Mouse (Mus musculus) cerebellum, adult 9-10 months (tissue): ENCODE data around the gene Fam184b.

Experiments
- DNase-seq: peaks from one replicate; pipeline ENCODE4 v3.0.0; 2022

Fam184b gene

DNA sequence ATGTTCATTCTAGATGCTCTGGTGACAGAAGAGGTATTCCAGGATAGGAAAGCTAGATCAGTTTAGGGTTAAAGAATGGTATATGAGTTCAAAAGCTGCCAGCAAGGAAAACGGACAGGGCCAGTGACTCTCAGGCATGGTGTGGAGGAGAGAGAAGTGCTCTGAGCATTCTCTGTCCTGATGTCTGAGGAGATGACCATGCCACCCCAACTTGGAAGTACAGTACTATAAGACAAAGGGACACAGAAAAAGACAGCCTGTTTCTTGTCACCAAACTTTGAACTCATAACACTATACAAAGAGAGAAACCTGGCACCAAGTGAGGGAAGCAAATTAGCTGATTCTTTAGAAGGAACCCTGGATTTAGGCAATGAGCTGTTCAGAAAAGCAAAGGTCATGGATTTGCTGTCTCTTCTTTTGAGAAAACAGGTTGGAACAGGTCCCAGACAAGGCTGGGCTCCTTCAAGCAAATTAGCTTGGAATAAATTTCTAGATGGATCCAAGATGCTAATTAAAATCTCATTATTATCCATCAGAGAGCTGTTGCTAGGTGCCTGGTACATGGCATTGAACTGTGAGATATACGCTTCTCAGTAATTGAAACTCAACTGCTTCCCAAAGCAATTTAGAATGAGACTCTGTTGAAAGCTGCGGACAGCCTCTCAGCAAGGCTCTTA, 43.9 kb downstream of the Fam184b start:
- DNase-seq: no peak

DNA sequence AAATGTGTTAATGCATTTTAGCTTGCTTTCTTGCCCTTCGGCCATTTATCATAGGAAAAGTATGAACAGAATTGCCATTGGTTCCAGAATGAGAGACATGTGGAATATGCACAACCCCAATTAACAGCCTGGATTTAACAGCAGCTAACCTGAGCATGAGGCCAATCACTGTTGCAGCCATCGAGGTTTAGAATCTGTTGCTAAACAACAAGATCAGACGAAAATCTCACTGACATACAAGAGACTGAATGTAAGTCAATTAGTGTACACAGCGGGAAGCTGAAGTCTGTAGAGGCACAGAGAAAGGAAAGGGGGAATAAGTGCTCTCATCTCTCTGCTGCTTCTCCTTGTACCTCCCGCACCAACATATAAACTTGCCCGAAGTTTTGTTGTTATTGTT, 46.1 kb downstream of the Fam184b start:
- no peak for DNase-seq

DNA sequence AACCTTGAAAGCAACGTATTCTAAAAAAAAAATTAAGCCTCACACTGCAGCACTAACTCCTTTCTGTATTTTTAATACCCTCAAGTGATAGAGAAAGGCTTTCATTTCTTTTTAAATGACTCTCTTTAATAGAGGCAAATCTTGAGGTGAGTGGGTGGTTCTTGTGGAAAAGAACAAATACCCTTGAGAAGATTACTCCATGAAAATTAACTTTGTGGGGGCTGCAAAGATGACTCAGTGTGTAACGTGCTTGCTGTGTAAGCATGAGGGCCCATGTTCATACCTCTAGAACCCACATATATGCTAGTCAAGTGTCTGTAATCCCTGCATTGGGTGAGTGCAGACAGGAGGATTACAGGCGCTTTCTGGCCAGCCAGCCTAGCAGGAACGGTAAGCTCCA, 49.3 kb downstream of the Fam184b start:
- DNase-seq: no peak

DNA sequence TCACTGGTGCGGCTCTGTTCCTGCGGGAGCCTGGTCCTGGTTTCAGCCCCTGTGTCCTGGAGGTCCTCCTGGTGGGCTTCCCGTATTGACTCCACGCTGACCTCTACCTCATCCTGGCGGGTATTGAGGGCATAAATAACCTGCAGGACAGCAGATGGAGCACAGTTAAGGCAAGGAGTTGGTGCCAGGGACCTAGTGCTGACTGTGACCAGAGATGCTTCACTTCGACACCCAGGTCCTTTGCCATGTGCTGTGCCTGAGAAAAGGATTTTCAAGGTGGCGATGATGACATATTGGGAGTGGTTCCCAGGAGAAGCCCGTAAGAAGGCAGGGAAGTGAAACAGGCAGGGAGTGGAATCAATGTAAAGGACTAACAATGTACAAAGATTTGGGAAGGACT, 54.8 kb downstream of the Fam184b start:
- peak; percentile 48 for DNase-seq

DNA sequence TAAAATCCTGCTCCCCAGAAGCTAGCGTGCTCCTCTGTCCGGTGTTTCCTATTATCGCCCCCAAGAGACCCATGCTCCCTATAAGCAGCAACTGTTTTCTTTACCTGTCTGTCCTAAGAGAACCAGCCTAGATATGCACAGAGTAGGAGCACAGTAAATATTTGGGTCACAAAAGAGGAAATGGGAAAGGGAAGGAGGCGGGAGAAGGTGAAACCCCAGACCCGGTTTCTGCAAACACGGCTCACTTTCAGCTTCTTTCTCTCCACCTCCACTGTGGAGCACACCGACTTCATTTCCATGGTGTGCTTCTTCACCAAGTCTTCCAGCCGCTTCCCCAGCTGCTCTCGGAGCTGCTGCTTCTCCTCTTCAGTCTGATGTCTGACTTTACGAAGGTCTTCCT, 59.1 kb downstream of the Fam184b start:
- DNase-seq: no peak

DNA sequence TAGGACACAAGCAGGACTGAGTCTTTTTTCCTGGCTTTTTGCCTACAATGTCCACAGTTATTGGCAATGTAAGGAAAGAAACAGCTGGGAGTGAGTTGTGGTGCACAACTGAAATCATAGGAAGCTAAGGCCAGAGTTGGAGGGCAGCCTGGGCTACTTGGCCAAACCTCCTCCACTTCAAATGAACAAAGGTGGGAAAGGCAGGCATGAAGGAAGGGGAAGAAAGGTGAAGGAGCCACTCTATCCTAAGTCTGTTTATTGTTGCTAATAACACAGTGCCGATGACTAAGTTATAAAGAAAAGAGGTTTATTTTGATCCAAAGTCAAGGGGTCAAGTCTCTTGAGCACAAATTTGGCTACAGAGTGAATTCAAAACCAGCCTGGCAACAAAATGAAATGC, 62.0 kb downstream of the Fam184b start:
- no peak for DNase-seq

DNA sequence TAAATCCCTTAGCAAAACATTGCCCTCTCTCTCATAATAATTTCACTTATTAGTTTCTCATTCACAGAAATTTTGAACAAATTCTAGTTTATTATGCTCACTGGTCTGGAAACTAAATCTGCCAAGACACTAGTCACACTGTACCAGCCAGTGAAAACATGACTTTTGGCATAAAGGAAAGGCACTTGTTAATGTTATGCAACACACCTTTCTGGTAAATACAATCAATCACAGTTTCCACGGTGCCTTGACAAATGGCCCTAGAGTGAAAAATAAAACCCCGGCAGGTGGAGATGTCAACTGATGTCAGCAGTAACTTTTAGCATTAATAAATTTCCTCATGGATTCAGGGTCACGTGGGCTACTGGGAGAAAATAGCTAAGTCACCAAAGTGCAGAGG, 62.7 kb downstream of the Fam184b start:
- no peak for DNase-seq

DNA sequence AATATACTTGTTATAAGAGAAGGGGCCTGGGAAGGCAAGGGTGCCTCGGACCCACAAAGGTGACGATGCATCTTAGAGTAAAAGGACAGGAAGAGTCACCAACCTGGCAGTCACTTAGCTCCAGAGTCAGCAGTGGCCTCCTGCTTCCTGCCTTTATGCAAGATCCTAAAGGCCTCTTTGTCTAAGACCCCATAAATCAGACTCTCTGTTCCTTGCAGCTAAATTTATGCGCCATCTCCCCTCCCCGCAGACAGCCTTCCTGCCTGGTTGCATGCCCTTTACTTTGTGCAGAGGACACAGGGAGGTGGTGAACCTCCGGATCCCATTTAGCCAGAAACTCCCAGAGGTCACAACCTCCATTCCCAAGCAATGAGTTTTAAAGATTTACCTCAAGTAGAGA, 66.6 kb downstream of the Fam184b start:
- DNase-seq: no peak

DNA sequence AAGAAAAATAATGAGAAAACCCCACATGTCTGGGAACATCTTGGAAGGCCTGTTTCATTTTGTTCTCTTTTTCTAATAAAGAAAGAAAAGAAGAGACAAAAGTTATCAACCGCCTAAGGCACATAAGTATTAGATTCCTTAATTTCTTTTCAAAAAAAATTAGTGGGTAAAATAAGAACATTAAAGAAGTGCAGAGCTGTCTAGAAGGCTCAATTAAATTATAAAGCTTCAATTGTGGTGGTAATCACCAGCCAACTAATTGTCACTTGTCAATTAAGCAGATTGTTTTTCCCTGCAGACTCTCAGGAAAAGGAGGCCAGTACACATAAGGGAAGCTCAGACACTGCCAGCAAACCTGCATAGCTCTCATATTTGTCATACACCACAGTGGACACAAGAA, 73.6 kb downstream of the Fam184b start:
- no peak for DNase-seq

DNA sequence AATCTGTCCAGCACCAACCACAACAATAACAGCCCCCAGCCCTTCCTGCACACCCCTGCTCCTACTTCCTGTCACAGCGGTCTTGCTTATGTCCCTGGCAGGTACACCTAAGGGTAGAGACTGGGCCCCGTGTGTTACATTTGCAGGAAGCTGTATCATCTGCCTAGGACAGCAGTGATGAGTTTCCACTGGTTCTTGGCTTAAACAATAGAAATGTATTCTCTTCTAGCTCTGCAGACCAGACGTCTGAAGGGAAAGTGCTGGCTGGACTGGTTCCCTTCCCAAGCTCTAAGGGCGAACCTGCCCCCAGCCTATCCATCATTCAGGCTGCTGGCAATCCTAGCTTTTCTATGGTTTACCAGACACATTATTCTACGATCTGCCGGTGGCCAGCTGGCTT, 75.4 kb downstream of the Fam184b start:
- no peak for DNase-seq

DNA sequence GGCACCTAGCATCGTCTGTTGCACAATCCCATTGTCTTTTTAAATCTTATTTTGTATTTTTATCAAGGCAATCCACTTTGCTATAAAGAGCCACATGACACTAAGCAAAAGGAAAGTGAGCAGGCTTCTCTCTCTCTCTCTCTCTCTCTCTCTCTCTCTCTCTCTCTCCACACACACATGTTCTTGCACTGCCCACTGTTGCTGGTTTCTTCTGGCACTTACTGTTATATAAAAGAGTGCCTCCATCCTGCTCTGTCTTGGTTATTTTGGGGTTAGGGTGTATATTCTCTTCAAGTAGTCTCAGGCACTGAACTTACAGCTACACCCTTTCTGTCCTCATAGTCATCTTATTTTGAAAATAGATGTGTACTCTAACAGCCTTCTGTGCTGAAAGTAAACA, 89.8 kb downstream of the Fam184b start:
- DNase-seq: no peak

DNA sequence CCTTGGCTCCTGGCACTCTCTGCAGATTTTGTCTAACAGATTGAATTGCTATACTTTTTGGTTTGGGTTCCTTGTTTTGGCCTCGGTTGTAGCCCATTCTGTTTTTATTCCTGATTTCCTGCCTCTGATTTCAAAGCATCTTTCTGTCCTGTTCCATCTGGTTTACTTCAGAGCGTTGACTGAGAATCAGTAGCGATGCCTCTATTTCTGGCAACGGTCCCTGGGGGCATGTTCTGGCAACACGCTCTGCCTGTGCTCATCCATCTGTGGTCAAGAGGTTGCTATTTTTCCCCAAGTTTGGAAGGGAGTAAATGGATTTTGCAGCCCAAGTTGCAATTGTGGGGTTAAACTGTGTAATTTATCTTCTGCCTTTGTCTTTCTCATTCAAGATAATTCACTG, 96.0 kb downstream of the Fam184b start:
- peak; percentile 78 for DNase-seq

DNA sequence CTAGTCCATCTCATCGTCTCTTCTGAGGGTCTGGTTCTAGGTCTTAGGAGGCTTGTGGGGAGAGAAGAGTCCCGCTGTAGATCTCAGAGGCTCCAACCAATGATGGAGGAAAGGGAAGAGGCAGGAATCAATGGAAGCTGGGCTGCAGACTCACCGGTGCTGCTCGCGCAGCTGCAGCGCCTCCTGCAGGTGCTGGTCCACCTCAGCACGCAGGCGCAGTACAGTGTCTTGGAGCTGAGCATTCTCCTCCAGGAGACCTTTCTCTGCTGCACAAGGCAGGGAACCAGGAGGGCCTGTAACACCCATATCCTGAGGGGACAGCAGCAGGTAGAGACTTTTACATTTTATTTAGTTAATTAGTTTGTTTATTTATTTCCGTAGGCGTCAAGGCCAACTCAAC, 99.9 kb downstream of the Fam184b start:
- no peak for DNase-seq

DNA sequence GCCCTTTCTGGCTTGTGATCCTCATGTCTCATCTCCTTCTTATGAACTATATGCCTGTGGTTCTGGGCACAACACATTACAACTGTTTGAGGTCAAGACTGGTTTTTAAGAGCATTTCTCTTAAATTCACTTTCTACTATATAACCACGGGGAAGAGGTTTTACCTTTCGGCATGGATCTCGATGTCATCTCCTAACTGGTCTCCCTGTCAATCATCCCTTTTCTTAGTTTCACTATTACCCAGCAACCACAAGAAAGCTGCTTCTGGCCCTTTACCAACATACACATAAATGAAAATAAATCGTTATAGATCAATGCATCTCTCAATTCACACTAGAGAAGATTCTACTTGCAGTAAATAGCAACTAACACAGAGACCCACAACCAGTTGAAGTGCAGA, 104.2 kb downstream of the Fam184b start:
- DNase-seq: no peak

DNA sequence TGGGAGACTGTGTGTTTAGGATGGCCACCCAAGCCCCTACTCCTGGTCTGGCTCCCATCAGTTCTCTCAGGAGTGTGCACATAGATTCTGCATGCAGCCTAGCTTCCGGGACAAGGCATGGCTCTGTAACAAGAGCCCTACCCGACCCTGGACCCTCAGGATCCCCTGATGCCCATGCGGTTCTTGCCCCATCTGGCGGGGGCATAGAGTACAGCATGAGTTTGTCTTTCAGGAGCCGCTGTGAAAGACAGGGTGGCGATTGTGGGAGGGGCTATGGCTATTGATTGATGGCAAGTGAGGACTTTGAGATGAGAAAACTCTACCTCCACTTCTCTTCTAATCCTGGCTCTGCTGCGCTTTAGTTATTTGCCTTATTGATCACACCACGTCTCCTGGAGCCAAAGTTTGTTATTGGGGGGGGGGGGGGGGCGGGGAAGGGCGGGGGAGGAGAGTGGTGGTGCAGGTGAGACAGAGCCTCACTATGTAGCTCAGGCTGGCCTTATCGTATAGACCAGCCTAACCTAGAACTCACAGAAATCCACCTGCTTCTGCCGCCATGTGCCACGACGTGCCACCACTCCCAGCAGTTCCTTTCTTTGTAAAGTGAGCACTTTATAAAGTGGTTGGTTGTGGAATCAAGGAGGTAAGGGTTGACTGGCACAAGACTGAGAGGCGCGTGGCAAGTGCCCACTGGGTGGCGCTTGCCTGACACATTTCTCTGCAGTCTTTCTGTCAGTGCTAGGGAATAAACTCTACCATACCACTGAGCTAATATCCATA, 104.9 kb downstream of the Fam184b start:
- peak; percentile 76 for DNase-seq

DNA sequence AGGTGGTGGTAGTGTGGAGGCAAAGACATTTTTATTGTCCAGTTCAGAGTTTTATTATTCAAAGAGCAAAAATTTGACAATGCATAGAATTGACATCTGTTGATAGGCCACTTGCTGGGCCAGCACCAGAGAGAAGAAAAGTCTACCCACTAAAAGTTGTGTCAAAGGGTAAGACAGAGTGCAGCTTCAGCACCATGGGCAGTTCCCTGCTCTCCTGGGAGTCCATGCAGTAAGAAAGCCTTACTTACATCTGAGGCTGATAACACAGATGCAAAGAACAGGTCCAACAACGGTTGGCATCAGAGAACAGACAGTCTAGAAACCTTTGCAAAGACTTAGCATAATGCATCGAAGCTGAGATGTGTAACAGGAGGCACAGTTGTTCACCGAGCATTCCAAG, 109.7 kb downstream of the Fam184b start:
- no peak for DNase-seq

DNA sequence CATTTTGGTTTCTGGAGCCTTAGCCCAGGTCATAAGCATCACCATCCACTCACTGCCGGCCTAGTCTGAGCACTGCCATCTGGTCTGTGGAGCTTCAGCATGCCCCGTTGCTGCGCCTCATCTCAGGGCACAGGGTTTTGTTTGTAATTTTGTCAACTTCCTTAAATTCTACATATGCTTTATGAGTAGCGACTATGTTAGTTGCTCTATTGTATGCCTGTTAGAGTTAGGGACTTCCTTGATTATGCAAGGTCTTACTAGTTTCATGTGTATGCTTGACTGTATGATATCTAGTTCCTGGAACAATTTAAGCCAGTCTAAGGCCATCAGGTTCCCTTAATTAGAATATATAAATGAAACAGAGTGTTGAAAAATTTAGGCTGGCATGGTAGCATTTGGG, 113.1 kb downstream of the Fam184b start:
- DNase-seq: no peak

DNA sequence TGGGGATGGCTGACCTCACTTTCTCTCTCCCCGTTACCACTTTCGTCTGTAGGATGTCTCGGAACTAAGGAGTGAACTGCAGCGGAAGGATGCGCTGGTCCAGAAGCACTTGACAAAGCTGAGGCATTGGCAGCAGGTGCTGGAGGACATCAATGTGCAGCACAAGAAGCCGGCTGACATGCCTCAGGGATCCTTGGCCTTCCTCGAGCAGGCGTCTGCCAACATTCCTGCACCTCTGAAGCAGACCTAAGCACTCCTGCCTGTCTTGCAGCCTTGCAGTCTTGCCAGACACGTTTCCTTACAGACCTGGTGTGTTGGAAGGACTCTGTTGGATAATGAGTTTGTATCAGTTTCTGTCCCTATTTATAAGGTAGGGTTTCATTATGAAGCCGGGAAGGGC, 114.3 kb downstream of the Fam184b start:
- DNase-seq: no peak

DNA sequence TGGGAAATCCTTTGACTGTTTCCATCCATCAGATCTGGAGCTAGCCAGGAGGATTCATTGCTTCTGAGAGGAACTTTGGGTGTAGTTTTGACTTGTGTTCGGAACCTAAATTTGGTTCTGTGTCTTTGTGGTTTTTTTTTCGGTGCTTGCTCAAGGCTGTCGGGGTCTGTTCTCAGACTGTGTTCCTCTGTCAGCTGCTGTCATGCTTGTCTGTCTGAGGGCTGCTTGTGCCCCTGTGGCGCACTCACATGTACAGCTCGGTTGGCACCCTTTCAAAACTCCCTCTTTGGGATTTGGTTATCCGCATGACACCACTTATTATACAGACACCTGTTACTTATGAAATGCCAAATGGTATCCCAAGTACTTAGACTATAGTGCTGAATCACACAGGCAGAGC, 117.8 kb downstream of the Fam184b start:
- no peak for DNase-seq

DNA sequence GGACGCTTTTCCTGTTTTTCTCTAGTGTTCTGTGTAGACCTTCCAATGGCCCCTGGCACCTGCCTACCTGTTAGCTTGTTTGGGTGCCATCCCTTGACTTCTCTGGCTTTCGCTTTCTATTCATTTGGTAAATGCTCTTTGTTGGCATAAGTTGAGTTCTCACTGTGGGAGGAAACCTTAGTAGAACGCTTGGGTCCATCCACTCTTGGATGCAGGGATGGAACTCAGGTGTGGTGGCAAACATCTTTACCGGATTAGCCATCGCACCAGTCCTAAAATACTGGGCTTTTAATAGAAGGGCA, 118.7 kb downstream of the Fam184b start:
- no peak for DNase-seq

DNA sequence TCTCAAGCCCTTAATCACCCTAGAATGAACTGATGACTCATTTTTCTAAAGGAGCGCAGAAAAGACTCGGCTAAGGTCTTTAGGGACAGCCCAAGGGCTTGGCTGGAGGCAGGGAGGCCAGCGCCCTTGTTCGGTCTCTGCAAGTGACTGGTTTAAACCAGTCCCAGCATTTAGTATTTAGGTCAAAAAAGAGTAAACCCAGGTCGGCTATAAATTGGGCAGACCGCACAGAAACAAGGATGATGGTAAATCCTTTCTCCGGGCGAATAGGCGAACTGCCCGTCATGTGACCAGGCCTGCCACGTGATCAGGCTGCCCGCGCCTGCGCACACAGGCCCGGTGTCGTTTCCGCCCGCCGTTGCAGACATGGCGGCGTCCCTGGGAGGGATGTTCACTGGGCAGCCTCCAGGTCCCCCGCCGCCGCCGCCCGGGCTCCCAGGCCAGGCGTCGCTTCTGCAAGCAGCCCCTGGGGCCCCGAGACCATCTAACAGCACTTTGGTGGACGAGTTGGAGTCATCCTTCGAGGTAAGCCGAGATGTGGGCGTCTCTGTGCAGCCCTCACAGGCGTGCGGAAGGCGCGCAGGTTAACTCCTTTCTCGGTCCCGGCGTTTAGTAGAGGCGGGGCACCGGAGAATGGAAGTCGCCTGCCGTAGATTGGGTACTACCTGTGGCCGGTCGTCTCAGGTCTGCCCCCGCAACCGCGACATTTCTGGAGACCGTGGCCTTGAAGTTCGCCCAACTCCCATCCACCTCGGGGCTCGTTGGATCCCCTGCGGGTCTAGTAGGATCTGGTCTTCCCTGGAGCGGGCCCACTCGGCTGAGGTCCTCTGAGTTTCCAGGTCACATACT, 119.2 kb downstream of the Fam184b start, which contains the start of gene Med28:
Med28 (plus strand) TSS at position 270 of the 849 bp plus-strand sequence.
- DNase-seq: peak; percentile 95

DNA sequence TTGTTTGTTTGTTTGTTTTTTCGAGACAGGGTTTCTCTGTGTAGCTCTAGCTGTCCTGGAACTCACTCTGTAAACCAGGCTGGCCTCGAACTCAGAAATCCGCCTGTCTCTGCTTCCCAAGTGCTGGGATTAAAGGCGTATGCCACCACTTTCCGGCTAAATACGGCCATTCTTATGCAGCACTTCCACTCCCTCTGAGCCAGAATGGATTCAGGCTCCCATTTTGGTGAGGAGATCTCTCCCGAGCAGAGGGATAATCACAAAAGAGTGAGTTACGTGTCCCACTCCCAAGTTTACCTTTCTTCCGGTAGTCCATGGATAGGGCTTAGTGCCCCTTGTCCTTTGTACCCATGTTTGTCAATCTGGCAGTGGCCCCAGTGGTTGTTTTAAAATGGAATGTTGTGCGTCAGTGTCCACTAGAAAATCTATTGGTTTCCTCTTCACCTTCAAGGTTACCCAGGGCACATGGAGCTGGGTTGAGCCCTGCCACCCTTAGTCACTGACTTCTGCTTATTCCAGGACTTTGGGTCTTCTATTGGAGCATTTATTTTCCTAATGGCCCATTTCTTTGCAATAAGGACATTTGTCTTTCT, 124.2 kb downstream of the Fam184b start:
- no peak for DNase-seq

DNA sequence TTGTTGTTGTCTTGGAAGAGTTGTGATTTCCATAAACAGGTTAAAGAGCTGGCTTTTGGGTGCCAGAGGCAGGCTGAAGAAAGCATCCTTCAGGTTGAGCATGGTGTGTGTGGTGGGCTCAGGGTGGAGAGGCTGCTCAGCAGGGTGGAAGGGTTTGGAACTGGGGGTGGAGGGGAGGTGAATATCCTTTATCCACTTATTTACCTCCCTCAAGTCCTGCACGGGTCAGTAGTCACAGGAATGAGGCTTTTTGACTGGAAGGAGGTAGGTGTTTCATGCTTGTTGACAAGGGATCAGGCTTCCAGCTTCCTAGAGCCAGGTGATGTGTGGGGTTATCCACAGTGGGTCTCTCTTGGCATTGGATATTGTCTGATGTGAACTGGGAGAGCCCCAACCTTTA, 124.8 kb downstream of the Fam184b start:
- DNase-seq: no peak

DNA sequence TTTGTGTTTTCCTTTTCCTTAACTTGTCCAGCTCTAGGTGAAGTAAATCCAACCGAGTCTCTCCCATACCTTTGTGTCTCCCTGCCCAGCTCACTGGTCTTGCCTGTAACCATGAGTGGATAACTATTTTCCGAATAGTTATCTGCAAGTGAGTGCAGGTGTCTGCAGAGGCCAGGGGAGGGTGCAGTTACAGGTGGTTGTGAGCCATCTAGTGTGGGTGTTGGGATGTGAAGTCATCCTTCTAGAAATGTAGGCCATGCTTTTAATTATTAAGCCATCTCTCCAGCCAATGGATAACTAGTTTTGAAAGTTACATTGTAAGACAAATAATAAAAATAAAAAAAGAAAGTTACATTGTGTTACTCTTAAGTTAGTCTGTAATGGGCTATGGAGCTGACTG, 125.9 kb downstream of the Fam184b start:
- DNase-seq: no peak
